Mouse (Mus musculus) adrenal gland, postnatal 10 days (tissue): ENCODE measurements around the gene Olfr1094. TPM values are rescaled to one million over a fixed set of nuclear protein-coding genes. Genes with fewer than 3 reads are reported as not detected.

Source experiments
- DNase-seq: peaks from one replicate; pipeline ENCODE4 v3.0.0; 2021; ENCODE audit warnings: mixed read lengths
- long read RNA-seq, 2 experiments: library from polyadenylated mRNA; stranded (forward); transcript quantifications; one replicate each; pipeline ENCODE4 v2.0.0; 2021
- total RNA-seq, 2 experiments: library from RNA; stranded (reverse); gene quantifications; 2 replicates each; pipeline ENCODE4 v1.2.3; 2021

Gene Olfr1094
- total RNA-seq, result not detected
- long read RNA-seq, experiment 1, result 0 reads
- long read RNA-seq, experiment 2, result 0 reads

- DNase-seq, result no peak
These were observed at the start of gene Olfr1094 for GRCm38 (mm10) chr2:86824363-86824762. Gene Olfr1094 (plus strand): TSS chr2:86824663.

DNA sequence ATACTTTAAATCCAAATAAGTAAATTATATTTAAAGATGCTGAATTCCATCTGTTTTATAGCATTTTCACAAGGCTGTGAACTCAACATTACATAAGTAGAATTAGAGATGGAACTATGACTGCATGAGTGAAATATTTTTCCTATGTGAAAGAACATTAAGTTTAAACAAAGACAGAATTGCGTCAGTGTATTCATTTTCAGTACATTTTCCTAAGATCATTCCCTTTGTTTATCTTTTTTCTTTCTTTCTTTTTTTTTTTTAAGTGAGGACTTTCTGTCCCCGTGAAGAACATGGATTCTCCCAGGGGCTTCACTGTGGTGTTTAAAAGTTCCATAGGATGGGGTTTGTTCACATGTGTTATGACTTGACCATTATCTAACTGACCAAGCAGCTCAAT is 42.3 kb upstream of the Olfr1094 start, which contains the start of gene Olfr1093:
Olfr1093 (plus strand) TSS at position 301 of the 400 bp plus-strand sequence.
- no peak for DNase-seq

GRCm38 (mm10) chr2:86809918-86810317 is 14.5 kb upstream of the Olfr1094 start, which contains the start of gene Olfr141:
Gene Olfr141 (minus strand): TSS chr2:86810018.
- no peak for DNase-seq

DNA sequence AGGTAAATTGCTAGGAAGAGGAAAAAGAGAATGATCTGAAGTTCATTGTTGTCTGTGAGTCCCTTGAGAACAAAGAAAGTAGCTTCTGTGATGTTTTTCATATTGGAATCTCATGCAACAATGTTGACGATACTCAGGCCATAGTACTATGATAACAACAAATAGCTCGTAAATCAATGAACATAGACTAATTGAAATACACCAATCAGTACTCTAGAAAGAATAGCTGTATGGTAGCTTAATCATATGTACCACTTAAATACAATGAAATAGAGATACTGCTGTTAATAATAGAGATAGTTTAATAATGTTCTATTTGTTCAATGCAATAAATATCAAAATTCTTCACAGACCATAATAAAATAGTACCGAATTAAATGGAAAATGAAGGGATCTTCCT is 27.1 kb downstream of the Olfr1094 start, which contains the start of gene Olfr1095:
Olfr1095 (minus strand) TSS at position 101 of the 400 bp plus-strand sequence.
- no peak for DNase-seq

DNA sequence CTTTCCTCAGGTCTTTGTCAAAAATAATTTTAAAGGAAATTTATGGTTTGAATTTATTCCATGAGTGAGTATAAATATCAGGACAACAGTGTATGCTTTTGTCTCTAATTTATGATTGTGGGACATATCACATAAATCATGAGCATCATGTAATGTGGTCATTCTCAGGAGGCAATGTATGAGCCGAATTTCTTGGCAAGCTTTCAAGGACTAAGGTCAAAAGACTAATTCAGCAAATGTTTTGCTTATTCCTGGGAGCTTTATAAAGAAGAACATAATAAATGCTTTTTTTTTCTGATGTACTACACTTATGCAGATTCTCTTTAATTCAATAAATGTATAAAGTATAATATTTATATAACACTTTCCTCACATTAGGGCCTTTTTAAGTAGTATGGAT is 50.2 kb downstream of the Olfr1094 start, which contains the start of gene Gm13723:
Gm13723 (minus strand) TSS at position 101 of the 400 bp plus-strand sequence.
- no peak for DNase-seq

Other genes with a start within 250 kb of the Olfr1094 start
- gene Olfr1082, start 225.7 kb upstream of the Olfr1094 start, total RNA-seq, result not detected
- not detected for gene Olfr1084, start 184.9 kb upstream of the Olfr1094 start, total RNA-seq
- gene Olfr1085, start 162.6 kb upstream of the Olfr1094 start, total RNA-seq, result not detected
- not detected for gene Olfr1086, start 144.6 kb upstream of the Olfr1094 start, total RNA-seq
- gene Olfr1087, start 126.3 kb upstream of the Olfr1094 start, total RNA-seq, result not detected
- gene Olfr1089, start 91.0 kb upstream of the Olfr1094 start, total RNA-seq, result not detected
- not detected for gene Olfr1090, start 65.7 kb upstream of the Olfr1094 start, total RNA-seq
- not detected for gene Olfr1093, start 42.2 kb upstream of the Olfr1094 start, total RNA-seq
- gene Olfr141, start 14.6 kb upstream of the Olfr1094 start, total RNA-seq, result not detected
- not detected for gene Olfr1095, start 27.0 kb downstream of the Olfr1094 start, total RNA-seq
- gene Gm13723, start 50.1 kb downstream of the Olfr1094 start, total RNA-seq, result not detected
- gene Olfr1097, start 67.6 kb downstream of the Olfr1094 start, total RNA-seq, result not detected
- gene Olfr1098, start 99.9 kb downstream of the Olfr1094 start, total RNA-seq, result not detected
- gene Olfr1099, start 136.0 kb downstream of the Olfr1094 start, total RNA-seq, result not detected
- gene Olfr1100, start 155.3 kb downstream of the Olfr1094 start, total RNA-seq, result not detected
- gene Olfr1101, start 166.6 kb downstream of the Olfr1094 start, total RNA-seq, result not detected
- gene Olfr1102, start 173.7 kb downstream of the Olfr1094 start, total RNA-seq, result not detected
- gene Olfr1104, start 202.4 kb downstream of the Olfr1094 start, total RNA-seq, result not detected
- not detected for gene Olfr1105, start 211.9 kb downstream of the Olfr1094 start, total RNA-seq
- gene Olfr1106, start 227.6 kb downstream of the Olfr1094 start, total RNA-seq, result not detected